Mouse (Mus musculus) lung, embryonic 16.5 days (tissue): ENCODE results near the gene Sema5a. TPM values are rescaled to one million over a fixed set of nuclear protein-coding genes. Genes with fewer than 3 reads are reported as not detected.

Experiments used
- ATAC-seq: fragments of 200-750 bp; cut with Nextera tagmentation; 2 replicates; pipeline ENCODE4 v1.8.0; 2017; ENCODE audit warnings: low read depth, mild to moderate bottlenecking, moderate library complexity
- H3K27ac ChIP-seq: fragments of 300-500 bp; sonication (generic); 2 replicates; pipeline ENCODE4 v1.5.1; 2014; ENCODE audit warnings: mild to moderate bottlenecking, control low read depth, low read length
- H3K27me3 ChIP-seq: fragments of 300-500 bp; sonication (generic); 2 replicates; pipeline ENCODE4 v1.6.1; 2014; ENCODE audit warnings: low read depth, low read length, mixed read lengths; ENCODE audit not compliant: control insufficient read depth, insufficient read depth
- H3K36me3 ChIP-seq: fragments of 300-500 bp; sonication (generic); 2 replicates; pipeline ENCODE4 v1.6.1; 2014; ENCODE audit warnings: low read length; ENCODE audit not compliant: control insufficient read depth, insufficient read depth
- H3K4me1 ChIP-seq: fragments of 300-500 bp; sonication (generic); replicated peaks from 2 replicates; pipeline ENCODE4 v1.6.1; 2014; ENCODE audit warnings: low read length, mixed read lengths; ENCODE audit not compliant: control insufficient read depth, insufficient read depth
- H3K4me2 ChIP-seq: fragments of 300-500 bp; sonication (generic); 2 replicates; pipeline ENCODE4 v1.6.1; 2014; ENCODE audit warnings: low read depth, low read length, control low read depth
- H3K4me3 ChIP-seq: fragments of 300-500 bp; sonication (generic); 2 replicates; pipeline ENCODE4 v1.5.1; 2014; ENCODE audit warnings: mild to moderate bottlenecking, low read length, control low read depth
- H3K9ac ChIP-seq: fragments of 300-500 bp; sonication (generic); 2 replicates; pipeline ENCODE4 v1.6.1; 2014; ENCODE audit warnings: low read length, control low read depth
- H3K9me3 ChIP-seq: fragments of 300-500 bp; sonication (generic); 2 replicates; pipeline ENCODE4 v1.6.1; 2016; ENCODE audit warnings: low read length; ENCODE audit not compliant: control insufficient read depth
- WGBS: fragments of 180-500 bp; shearing (Covaris S2); extraction: QIAGEN DNeasy Blood & Tissue Kit; methylation state at CpG from one replicate; pipeline ENCODE4 v1.1.7; 2014; 5-methylcytosine and 5-hydroxymethylcytosine counted together
- polyA plus RNA-seq: library from polyadenylated mRNA; unstranded; fragments of >200 nt; fragmentation: Nextera tagmentation; extraction: Ambion mirVana; gene quantifications from 2 replicates; pipeline ENCODE4 v1.2.1, GENCODE M21; 2015

Sema5a gene
- polyA plus RNA-seq, 1 experiment from 2014 or later, result 14.0 TPM

- 56% methylated on average over 10 of the region's 10 CpGs for WGBS
- H3K36me3 ChIP-seq, result no peaks in the 10 kb centered on the region
- no peak overlapping the region for H3K4me2 ChIP-seq
- peaks cover 4% of the 10 kb centered on the region; the same call in 1 of the 2 replicates for H3K4me1 ChIP-seq
- no peak overlapping the region for H3K27ac ChIP-seq
- no peak for ATAC-seq
- H3K27me3 ChIP-seq, result no peaks in the 10 kb centered on the region
- no peaks in the 10 kb centered on the region for H3K9me3 ChIP-seq
- no peak overlapping the region for H3K4me3 ChIP-seq
- H3K9ac ChIP-seq, result no peak overlapping the region
Observed at GRCm38 (mm10) chr15:32329670-32330330, 85.2 kb downstream of the Sema5a start.

DNA sequence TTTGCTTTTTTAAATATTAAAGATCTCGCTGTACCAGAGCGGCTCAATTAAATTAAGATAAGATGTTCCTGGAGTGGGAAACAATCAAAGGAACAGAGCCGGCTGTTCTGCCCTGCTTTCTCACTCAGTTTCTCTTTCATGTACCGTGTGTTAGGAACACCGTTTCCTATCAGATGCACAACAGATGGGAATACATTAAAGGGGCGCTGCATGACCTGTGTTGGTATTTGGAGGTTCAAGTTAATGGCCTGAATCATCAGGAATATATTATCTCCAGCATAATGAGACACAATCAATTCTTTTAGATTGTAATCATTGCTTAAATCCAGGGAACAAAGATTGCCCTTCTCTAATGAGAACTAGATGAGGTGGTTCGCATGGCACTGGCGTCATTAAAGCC, 85.8 kb downstream of the Sema5a start:
- Histone ChIP-seq H3K4me3 (no peak overlapping the region), H3K27me3 (no peaks in the 10 kb centered on the region), H3K9ac (no peak overlapping the region), H3K27ac (no peak overlapping the region), H3K4me2 (no peak overlapping the region), H3K9me3 (no peaks in the 10 kb centered on the region), H3K36me3 (no peaks in the 10 kb centered on the region), H3K4me1 (peaks cover 4% of the 10 kb centered on the region; the same call in 1 of the 2 replicates)
- no peak for ATAC-seq
- WGBS, result 65% methylated on average over 8 of the region's 8 CpGs

DNA sequence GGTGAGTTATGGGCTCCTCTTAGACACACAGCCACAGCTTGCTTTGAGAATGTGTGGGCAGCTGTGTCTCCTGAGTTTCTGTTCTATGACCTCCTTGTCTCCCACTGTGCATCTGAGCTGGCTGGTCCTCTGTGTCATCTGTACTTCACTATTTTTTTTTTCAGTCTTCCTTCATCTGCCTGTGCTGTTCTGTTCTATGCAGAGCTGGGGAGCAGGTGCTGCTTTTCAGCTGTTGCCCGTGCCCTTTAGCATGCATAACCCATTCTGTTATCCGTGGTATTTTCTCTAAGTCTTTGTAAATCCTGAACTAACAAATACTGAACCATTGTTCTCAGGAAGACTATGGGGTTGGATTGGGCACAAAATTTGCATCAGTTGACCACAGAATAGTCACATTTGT, 86.4 kb downstream of the Sema5a start:
- no peak overlapping the region for H3K4me3 ChIP-seq
- ATAC-seq, result no peak
- peaks cover 4% of the 10 kb centered on the region; the same call in 1 of the 2 replicates for H3K4me1 ChIP-seq
- H3K9ac ChIP-seq, result no peak overlapping the region
- H3K36me3 ChIP-seq, result no peaks in the 10 kb centered on the region
- H3K27me3 ChIP-seq, result no peaks in the 10 kb centered on the region
- no peaks in the 10 kb centered on the region for H3K9me3 ChIP-seq
- no peak overlapping the region for H3K27ac ChIP-seq
- H3K4me2 ChIP-seq, result no peak overlapping the region
- 88% methylated on average over 2 of the region's 2 CpGs for WGBS

- H3K4me1 ChIP-seq, result peaks cover 4% of the 10 kb centered on the region; the same call in 1 of the 2 replicates
- no peak for ATAC-seq
- no peak overlapping the region for H3K9ac ChIP-seq
- 66% methylated on average over 2 of the region's 2 CpGs for WGBS
- H3K4me3 ChIP-seq, result no peak overlapping the region
- H3K36me3 ChIP-seq, result no peaks in the 10 kb centered on the region
- H3K4me2 ChIP-seq, result no peak overlapping the region
- H3K27me3 ChIP-seq, result no peaks in the 10 kb centered on the region
- no peak overlapping the region for H3K27ac ChIP-seq
- H3K9me3 ChIP-seq, result no peaks in the 10 kb centered on the region
Observed at GRCm38 (mm10) chr15:32333456-32333855, 88.8 kb downstream of the Sema5a start.

- H3K36me3 ChIP-seq, result no peaks in the 10 kb centered on the region
- H3K27me3 ChIP-seq, result no peaks in the 10 kb centered on the region
- H3K4me3 ChIP-seq, result no peak overlapping the region
- H3K9me3 ChIP-seq, result no peaks in the 10 kb centered on the region
- no peak overlapping the region for H3K9ac ChIP-seq
- no peak overlapping the region for H3K27ac ChIP-seq
- no peak overlapping the region for H3K4me2 ChIP-seq
- peaks cover 4% of the 10 kb centered on the region; the same call in 1 of the 2 replicates for H3K4me1 ChIP-seq
- no peak for ATAC-seq
- 89% methylated on average over 3 of the region's 3 CpGs for WGBS
Observed at GRCm38 (mm10) chr15:32337810-32338209, 93.2 kb downstream of the Sema5a start.

GRCm38 (mm10) chr15:32338721-32339290, 94.2 kb downstream of the Sema5a start:
- Histone ChIP-seq H3K27me3 (no peaks in the 10 kb centered on the region), H3K36me3 (no peaks in the 10 kb centered on the region), H3K9ac (no peak overlapping the region), H3K27ac (no peak overlapping the region), H3K9me3 (no peaks in the 10 kb centered on the region), H3K4me3 (no peak overlapping the region), H3K4me2 (no peak overlapping the region), H3K4me1 (peaks cover 4% of the 10 kb centered on the region; the same call in 1 of the 2 replicates)
- WGBS, result 67% methylated on average over 3 of the region's 3 CpGs
- no peak for ATAC-seq

- Histone ChIP-seq H3K4me3 (no peak overlapping the region), H3K4me2 (no peak overlapping the region), H3K4me1 (no peaks in the 10 kb centered on the region), H3K27ac (no peak overlapping the region), H3K9ac (no peak overlapping the region), H3K9me3 (no peaks in the 10 kb centered on the region), H3K27me3 (no peaks in the 10 kb centered on the region), H3K36me3 (no peaks in the 10 kb centered on the region)
- WGBS, result 57% methylated on average over 5 of the region's 5 CpGs
- no peak for ATAC-seq
Observed at GRCm38 (mm10) chr15:32339426-32339825, 94.8 kb downstream of the Sema5a start.

DNA sequence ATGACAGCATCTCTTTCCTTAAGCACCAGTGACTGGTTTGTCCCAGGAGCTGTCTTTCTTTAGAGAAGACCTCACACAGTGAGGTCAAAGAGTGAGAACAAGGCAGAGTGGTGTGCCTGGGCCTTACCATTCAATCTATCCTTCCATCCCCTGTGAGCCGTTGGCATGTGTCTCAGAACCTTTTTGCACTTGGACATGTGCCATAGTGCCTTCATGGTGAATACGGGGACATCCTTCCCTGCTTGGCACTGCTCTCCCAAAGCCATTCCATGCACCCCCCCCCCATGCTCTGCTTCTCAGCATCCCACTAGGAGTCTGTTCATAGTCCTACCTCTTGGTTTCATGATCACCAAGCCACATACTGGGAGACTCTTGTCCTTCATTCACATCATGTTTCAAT, 96.8 kb downstream of the Sema5a start:
- no peak for ATAC-seq
- Histone ChIP-seq H3K36me3 (no peaks in the 10 kb centered on the region), H3K4me2 (no peak overlapping the region), H3K4me3 (no peak overlapping the region), H3K4me1 (no peaks in the 10 kb centered on the region), H3K27ac (no peak overlapping the region), H3K9ac (no peak overlapping the region), H3K27me3 (no peaks in the 10 kb centered on the region), H3K9me3 (no peaks in the 10 kb centered on the region)
- 64% methylated on average over 2 of the region's 2 CpGs for WGBS

DNA sequence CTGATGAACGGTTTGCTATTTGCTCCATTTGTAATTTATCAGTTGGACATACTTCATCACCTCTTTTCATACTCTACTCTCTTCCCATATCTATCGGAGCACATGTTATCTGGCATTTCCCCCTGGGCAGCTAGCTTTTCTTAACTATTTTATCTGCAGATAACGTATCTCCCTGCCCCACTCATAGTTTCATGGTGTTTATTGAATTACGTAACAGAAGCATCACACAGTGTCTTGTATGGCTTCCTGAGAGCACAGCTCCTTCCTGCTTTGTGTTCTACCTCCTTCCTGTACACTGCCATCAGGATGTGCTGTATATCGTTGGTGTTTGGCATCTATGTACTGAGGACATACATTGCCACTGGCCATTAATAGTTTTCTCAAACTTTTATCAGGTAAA, 98.9 kb downstream of the Sema5a start:
- Histone ChIP-seq H3K4me1 (no peaks in the 10 kb centered on the region), H3K27ac (no peak overlapping the region), H3K27me3 (no peaks in the 10 kb centered on the region), H3K36me3 (no peaks in the 10 kb centered on the region), H3K9me3 (no peaks in the 10 kb centered on the region), H3K4me3 (no peak overlapping the region), H3K9ac (no peak overlapping the region), H3K4me2 (no peak overlapping the region)
- no peak for ATAC-seq
- 52% methylated on average over 5 of the region's 5 CpGs for WGBS
